Mouse (Mus musculus): Measurements from ENCODE around the gene Bbs9. TPM values are rescaled to one million over a fixed set of nuclear protein-coding genes. Genes with fewer than 3 reads are reported as not detected.

Gene Bbs9
- total RNA-seq, 2 experiments from 2014 or later = 36.7 to 37.6 TPM

DNA sequence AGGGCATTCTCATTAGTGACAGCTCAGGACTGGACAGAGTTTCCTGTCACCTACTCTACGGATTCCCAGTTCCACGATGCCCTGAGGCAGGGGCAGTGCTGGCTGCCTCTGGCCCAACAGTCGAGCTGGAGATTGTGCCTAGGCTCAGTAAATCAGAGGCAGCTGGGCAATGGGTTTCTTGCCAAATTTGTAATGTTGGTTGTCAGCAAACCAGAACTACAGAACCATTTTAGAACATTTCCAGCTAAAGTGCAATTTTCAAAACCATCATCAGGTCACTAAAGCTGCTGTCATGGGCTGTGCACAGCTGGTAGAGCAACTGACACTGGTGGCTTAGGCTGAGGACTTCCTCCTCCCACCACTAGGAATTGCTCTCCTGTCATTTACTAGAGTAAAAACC lies 292.3 kb downstream of the Bbs9 start:
- intact Hi-C loops (cut with DNase I) = no loop called here
- DNase-seq (ENCODE audit: low spot score in 2 of 2) = no peak

DNA sequence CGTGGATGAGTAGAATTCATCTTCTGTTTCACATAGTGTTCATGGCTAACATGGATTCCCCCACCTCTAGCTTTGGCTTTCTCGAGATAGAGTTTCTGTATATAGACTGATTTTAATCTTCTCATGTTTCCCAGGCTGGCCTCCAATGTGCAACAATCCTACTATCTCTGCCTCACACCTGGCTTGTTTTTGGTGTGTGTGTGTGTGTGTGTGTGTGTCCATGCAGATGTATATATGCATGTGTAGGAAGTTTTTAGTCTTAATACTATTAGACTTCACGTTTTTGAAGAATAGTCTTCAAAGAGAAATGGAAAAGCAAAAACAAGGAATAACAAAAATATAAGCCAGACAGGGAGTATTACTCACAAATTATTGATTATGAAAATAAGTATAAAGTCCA lies 296.3 kb downstream of the Bbs9 start:
- no peak for DNase-seq (ENCODE audit: low spot score in 2 of 2)
- intact Hi-C loops (cut with DNase I) = no loop called here

DNA sequence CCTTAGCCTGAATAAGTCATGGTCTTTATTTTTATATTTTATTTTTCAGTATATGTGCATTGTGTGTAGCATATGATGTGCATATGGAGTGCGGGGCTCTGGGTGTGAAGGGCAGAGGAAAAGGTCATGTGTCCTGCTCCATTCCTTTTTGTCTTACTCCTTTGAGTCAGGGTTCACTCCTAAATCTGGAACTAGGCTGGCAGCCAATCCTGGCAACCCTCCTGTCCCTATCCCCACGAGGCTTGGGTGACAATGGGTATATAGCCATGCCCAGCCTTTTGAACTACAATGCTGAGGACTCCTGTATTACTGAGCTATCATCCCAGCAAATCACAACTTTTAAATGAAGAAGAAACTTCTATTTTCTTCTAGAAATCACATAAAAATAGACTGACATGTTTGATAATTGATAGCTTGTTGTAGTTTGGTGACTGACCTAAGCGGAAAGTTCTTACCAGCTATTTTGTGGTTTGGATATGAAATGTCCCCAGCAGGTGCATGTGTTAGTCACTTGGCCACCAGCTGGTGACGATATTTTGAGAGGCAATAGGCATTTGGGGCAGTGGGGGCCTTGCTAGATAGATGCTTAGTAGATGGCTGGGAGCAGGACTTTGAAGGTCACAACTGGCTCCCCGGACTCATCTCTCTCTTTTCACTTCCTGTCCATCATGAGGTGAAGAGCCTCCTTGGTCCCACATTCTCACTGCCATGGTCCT lies 300.9 kb downstream of the Bbs9 start:
- intact Hi-C loops (cut with DNase I) = no loop called here
- no peak for DNase-seq (ENCODE audit: low spot score in 2 of 2)

- no peak for DNase-seq (ENCODE audit: low spot score in 2 of 2)
- intact Hi-C loops (cut with DNase I) = no loop called here
Measured at GRCm38 (mm10) chr9:22777425-22777824, 301.9 kb downstream of the Bbs9 start.

DNA sequence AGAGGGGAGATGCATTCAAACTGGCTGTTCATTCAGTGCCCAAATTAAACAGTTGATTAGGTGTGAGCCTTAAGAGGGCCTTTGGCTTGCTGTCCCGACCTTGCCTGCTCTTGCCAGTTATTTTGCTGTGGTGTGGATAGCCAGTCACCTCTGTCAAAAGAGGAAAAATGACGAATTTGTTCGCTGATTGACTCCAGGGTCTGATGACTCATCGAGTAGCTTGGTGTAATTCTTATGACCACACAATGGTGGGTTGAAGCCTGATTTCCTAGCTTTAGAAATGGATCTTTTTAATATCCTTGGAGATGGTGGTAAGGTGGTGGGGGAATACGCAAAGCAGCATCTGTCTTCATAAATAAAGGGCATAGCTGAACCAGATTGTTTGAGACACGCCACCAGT lies 304.1 kb downstream of the Bbs9 start:
- DNase-seq (ENCODE audit: low spot score in 2 of 2) = no peak
- intact Hi-C loops (cut with DNase I) = no loop called here

GRCm38 (mm10) chr9:22786006-22786405 lies 310.5 kb downstream of the Bbs9 start:
- intact Hi-C loops (cut with DNase I) = no loop called here
- peak in 1 of 2 experiments; percentile 20 for DNase-seq (ENCODE audit: low spot score in 2 of 2)

DNA sequence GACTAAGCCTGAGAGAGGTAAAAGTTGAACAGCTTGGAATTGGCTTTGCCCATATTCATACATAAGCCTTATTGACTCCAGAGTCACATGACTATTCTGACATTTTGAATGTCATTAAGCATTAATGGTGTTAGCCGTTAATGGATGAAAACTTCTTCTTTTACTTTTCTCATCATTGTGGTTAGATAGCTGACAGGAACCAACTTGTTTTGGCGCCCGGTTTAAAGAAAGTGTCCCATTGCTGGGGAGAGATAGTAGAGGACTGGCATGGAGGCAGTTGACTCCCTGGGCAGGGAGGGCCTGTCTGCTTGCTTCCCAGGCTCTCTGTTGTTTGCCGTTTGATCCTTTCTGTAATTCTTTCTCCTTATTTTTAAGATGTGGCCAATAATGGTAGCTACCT lies 312.9 kb downstream of the Bbs9 start:
- intact Hi-C loops (cut with DNase I) = no loop called here
- no peak for DNase-seq (ENCODE audit: low spot score in 2 of 2)

GRCm38 (mm10) chr9:22788850-22789249 lies 313.3 kb downstream of the Bbs9 start:
- intact Hi-C loops (cut with DNase I) = no loop called here
- DNase-seq (ENCODE audit: low spot score in 2 of 2) = no peak

DNA sequence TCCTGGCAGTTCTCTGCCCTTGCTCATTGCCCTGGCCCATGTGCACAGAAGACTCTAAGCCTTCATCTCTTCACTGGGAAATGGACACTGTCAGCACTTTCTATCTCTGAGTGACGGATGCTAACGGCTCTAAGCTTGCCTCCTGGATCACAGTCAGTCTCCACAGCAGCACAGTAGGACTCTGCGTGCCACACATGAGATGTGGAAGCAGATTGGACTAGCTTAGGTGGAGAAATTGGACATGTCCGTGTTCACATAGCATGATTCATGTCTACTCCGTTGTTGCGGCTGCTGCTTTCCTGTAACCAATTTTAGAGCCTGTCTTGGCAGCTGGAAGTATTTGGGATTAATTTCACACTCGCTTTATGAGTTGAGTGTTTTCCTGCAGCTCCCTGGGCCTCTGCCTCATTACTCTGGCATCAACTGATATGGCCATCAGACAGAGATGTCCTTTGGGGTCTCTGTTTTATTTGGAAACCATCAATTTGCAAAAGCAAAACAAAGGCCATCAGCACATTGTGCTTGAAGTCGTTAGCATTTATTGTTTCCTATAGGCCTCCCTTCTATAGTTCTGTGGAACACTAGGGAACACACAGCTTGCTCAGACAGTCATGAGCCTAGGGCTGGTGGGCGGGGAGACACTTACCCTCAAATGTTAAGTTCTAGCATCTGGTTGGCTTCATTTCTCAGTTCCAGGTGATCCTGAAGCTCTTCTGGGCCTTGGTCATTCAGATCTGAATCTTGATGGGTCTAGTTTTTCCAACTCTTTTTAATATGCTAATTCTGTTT lies 314.1 kb downstream of the Bbs9 start:
- intact Hi-C loops (cut with DNase I) = no loop called here
- no peak for DNase-seq (ENCODE audit: low spot score in 2 of 2)

- intact Hi-C loops (cut with DNase I) = no loop called here
- DNase-seq (ENCODE audit: low spot score in 2 of 2) = no peak
Measured at GRCm38 (mm10) chr9:22791208-22791607, 315.7 kb downstream of the Bbs9 start.

DNA sequence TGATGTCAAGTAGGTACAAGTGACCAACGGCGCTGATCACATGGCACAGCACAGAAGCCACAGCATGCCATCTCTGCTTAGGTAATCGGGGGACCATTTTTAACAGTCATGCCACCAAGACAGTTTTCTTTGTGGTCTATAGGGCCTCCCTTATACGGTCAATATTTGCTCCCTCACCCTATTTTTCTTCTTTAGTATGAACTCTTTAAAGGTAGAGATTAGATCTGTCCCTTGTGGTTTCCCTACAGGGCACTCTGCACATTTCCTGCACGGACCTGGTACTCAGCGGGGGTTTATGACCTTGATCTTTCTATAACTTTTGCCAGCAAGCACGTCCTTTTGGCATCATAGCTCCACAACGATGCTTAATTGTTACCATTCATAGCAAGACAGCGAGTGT lies 316.2 kb downstream of the Bbs9 start:
- intact Hi-C loops (cut with DNase I) = no loop called here
- DNase-seq (ENCODE audit: low spot score in 2 of 2) = no peak

DNA sequence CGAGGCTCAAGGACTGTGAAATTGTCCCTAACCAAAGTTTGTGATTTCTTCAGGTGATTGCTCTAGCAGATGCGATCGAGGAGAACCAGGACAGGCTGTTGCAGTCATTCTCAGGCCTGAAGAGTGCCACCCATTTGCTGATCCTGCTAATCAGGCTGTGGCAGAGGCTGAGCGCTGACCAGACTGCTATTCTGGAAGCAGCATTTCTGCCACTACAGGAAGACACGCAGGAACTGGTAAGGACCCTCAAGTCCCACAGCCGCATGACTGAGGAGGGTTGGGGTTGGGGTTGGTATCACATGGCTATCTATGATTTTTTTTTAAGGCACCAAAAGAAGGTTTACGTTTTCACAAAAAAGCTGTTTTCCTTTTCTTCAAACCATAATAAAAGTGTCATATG lies 318.2 kb downstream of the Bbs9 start:
- intact Hi-C loops (cut with DNase I) = no loop called here

GRCm38 (mm10) chr9:22800675-22801074 lies 325.2 kb downstream of the Bbs9 start:
- DNase-seq (ENCODE audit: low spot score in 2 of 2) = no peak
- intact Hi-C loops (cut with DNase I) = no loop called here

More for the DNA sequence above, 318.2 kb downstream of the Bbs9 start:
- DNase-seq (ENCODE audit: low spot score in 2 of 2) = no peak

DNA sequence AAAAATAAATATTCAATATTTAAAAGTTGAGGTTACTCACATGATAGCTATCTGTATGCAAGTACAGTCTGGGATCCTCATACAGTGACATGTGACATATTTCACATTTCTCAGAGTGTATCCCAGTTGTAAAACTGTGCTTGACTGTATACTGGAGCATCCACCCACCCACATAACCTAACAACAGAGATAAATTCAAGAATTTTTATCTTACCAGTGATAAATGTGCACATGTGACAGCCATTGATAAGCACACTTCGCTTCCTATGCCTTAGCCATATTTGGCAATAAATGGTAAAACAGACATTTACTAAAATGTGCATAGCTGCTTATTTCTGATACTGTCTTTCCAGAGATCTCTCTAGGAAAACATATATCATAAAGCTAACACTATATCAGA lies 330.5 kb downstream of the Bbs9 start:
- DNase-seq (ENCODE audit: low spot score in 2 of 2) = no peak
- intact Hi-C loops (cut with DNase I) = no loop called here

DNA sequence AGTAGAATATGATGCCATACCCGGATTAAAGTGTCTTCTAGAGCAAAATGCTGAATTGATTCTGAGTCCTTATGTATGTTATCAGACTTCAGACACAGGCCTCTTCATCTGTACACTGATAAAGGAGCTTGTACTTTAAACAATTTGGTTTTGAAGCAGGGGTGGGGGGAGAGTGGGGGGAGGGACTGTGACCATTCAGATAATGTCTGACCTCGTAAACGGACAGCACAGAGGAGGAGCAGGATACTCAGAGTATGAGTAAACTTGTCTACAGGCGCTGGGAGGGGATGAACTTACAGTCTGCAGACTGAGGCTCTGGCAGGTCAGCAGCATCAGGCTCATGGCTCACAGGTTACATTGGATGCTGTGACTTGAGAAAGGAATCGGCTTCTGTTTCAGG lies 331.0 kb downstream of the Bbs9 start:
- intact Hi-C loops (cut with DNase I) = no loop called here

GRCm38 (mm10) chr9:22807693-22808092 lies 332.2 kb downstream of the Bbs9 start:
- no peak for DNase-seq (ENCODE audit: low spot score in 2 of 2)
- intact Hi-C loops (cut with DNase I) = no loop called here

More for the DNA sequence above, 331.0 kb downstream of the Bbs9 start:
- DNase-seq (ENCODE audit: low spot score in 2 of 2) = no peak

- intact Hi-C loops (cut with DNase I) = no loop called here
- DNase-seq (ENCODE audit: low spot score in 2 of 2) = no peak
Measured at GRCm38 (mm10) chr9:22809621-22810126, 334.2 kb downstream of the Bbs9 start.

DNA sequence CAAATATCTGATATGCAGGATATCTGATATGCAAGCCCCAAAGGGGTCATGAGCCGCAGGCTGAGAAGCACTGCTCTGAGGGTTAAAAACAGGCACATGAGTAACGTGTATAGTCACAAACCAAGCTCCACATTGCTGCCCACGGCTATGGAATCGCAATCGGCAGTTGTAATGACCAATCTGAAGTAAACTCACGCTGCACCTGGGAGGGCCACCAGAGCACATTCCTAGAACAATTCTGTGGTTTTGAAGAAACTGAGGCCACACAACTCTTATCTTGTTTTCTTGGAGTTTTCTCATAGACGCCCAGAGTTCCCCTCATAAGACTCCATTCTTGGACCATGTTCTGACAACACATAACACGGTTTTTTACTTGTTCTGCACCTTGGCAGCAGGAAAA lies 334.9 kb downstream of the Bbs9 start:
- DNase-seq (ENCODE audit: low spot score in 2 of 2) = no peak
- intact Hi-C loops (cut with DNase I) = no loop called here

GRCm38 (mm10) chr9:22811931-22812330 lies 336.4 kb downstream of the Bbs9 start:
- intact Hi-C loops (cut with DNase I) = no loop called here
- no peak for DNase-seq (ENCODE audit: low spot score in 2 of 2)

DNA sequence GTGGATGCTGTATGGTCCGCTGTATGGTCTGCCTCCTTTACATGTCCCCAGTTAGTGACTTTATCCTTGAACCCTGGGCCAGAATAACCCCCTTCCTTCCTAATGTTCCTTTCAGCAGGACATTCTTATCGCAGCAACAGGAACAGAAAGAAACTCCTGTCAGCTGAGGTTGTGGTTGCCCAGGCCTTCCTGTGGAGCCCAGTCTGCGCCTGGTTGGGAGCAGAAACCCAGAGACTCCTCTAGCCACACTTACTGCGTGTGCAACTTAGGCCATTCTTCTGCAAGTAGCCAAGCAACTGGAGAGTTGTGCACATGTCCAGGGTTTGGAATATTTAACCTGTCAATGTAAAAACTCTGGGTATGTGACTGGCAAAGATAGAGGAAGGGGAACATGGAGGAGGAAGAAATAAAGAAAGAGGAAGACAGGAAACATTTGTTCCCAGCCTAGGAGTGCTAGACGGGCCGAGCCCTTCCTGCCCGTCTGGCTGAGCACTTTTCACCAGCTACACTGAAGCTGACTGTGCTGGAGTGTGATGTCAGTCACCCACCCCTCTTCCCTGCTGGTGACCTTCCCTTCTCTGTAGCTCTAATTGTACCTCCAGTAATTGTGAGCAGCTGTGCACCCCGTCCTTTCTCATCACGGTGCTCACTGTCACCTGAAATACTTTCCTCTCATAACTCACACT lies 339.0 kb downstream of the Bbs9 start:
- no peak for DNase-seq (ENCODE audit: low spot score in 2 of 2)
- intact Hi-C loops (cut with DNase I) = no loop called here

GRCm38 (mm10) chr9:22815093-22815458 lies 339.6 kb downstream of the Bbs9 start:
- intact Hi-C loops (cut with DNase I) = no loop called here

More at GRCm38 (mm10) chr9:22815093-22815458, 339.6 kb downstream of the Bbs9 start:
- DNase-seq (ENCODE audit: low spot score in 2 of 2) = no peak
